Mouse (Mus musculus) adrenal gland, postnatal 25 days (tissue): ENCODE measurements at regions not wholly inside any gene's neighbourhood (a gene's known extent, or its start where the extent isn't known, plus 50 kb on each side); places are given as distances from the start of the nearest gene placed in this dataset.
"Not testable (repeated sequence)": the region's sequence is repeated elsewhere in the genome, so short reads cannot be mapped to it uniquely, and the experiment has no call there.

ENCODE experiments used
- DNase-seq: peaks from one replicate; pipeline ENCODE4 v3.0.0; 2021; ENCODE audit warnings: mixed read lengths

DNA sequence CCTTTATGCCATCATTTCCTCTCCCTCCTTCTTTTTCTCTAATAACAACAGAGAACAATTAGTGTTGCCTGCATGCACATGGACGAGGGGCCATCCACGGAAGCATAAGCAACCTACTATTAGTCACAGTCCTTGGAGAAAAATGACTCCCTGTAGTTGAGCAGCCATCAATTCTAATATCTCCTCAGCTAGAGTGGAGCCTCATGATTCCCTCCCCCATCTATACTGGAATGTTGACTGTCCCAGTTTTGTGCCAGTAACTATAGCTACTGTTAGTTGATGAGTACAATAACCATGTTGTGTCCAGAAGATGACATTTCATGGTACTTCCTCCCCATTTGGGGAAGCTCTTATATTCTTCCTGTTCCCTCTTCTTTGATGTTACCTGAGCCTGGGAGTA lies 64.3 kb upstream of the Rtn4 start:
- no peak for DNase-seq

DNA sequence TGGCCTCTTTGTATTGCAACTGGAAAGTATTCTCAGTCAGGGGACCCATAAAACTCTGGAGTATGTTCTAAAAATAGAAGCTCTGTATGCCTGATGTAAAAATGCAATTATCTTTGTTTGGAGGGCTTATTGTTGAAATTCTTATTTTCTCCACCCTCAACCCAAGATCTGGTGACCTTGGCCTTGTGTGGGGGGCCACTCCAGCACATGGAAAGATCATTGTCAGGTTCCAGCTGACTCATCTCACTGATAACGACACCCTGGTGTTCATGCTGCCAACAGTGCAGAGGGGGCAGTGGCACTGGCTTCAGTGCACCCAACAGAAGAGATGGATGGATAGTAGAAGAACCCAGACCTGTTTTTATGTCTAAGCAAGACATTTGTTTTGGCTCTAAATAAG lies 60.3 kb upstream of the Rtn4 start:
- DNase-seq, result peak; percentile 18

DNA sequence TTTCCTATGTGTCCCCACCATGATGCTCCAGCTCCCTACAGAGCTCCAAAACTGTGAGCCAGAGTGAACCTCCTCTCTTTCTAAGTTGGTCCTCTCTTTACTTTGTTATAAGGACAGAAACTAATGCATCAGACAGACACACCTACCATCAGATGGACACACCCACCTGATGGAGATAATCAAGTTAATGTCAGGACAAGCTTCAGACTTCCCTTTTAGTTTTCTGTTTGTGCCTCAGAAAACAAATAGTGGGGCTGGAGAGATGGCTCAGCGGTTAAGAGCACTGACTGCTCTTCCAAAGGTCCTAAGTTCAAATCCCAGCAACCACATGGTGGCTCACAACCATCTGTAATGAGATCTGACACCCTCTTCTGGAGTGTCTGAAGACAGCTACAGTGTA lies 59.5 kb upstream of the Rtn4 start:
- not testable (repeated sequence) for DNase-seq

DNA sequence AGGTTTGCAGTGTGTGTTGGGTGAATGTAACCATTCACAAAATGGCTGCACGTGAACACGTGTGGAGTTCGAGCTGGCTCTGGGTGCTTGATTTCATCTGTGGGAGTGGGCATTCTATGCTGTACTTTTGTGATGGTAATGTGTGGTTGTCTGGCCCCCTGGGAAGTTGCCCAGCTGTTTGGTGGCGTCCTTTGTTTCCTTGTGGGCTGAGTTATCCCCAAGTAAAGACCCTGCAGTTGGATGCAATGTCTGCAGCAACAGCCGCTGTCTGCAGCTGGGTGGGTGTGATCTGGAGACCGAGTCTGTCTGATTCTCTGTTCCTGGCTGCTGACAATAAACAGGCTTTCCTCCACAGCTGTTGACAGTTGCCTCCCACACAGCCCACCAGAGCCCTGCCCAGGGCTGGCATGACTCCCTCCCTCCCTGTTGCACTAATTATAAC lies 56.0 kb upstream of the Rtn4 start:
- no peak for DNase-seq

DNA sequence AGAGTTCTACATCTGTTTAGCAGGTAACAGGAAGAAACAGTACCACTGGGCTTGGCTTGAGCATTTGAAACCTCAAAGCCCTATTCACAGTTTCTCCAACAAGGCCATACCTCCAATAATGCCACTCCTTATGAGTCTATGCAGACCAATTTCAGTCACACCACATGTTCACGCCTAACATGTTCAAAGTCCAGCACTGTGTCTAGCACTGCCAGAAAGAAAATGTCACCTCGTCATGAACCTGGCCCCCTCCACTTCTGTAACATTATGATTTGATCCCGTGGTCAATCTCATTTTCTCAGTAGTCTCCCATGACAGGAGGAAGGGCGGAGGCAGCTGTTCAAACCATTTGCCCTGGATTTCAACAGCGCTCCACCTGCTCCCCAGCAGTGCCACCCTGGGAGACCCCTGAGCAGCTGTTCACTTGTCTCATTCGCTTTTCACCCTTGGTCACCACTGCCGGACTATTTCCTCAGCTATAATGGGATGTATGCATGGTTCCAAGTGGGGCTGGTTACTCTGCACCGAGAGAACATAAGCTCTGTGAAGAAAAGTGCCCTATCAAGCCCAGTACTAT lies 54.6 kb upstream of the Rtn4 start:
- DNase-seq, result no peak

DNA sequence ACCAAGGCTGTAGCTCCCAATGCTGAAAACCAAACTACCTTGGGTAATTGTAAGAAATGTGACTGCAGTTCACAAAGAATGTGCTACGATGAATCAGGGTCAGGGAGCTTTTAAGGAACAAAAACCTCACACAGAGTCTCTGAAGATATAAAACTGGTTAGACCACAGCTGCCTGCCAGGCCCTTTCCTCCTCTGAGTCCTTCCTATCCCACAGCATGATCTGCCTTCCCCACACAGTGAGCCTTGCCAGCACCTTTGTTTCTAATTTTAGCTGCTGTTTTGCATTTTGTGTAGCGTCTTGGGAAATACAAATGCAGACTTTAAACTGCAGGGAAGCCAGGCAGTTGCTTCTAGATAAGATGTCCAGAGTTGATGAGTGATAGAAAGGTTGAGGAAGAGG lies 53.9 kb upstream of the Rtn4 start:
- DNase-seq, result no peak
